Mouse (Mus musculus) myocyte (in vitro differentiated cells): Measurements from ENCODE around the gene Stk11.
A peak's percentile ranks its signal among the peaks of the same experiment; 100 is the strongest.

Experiments used
- MYOD1 ChIP-seq, 3 experiments: IDR thresholded peaks; one replicate each; pipeline ENCODE4 v1.6.1; 2011; ENCODE audit warnings: control low read depth in 2 of 3, low read depth in 2 of 3, mild to moderate bottlenecking in 2 of 3, moderate library complexity in 1 of 3; ENCODE audit not compliant: insufficient read length in 2 of 3, control insufficient read depth in 1 of 3
- POLR2A ChIP-seq: IDR thresholded peaks from one replicate; pipeline ENCODE4 v1.6.1; 2011; ENCODE audit warnings: low read depth, mild to moderate bottlenecking, control low read depth, moderate library complexity; ENCODE audit not compliant: insufficient read length
- REST ChIP-seq: IDR thresholded peaks from one replicate; pipeline ENCODE4 v1.6.1; 2011; ENCODE audit warnings: mild to moderate bottlenecking, control low read depth, moderate library complexity; ENCODE audit not compliant: insufficient read depth, insufficient read length

- TF ChIP-seq POLR2A (peak; percentile 44), MYOD1 (IDR thresholded peaks at IDR 0.05; ENCODE audit: control insufficient read depth in 1 of 3, insufficient read length in 2 of 3, low read depth in 2 of 3) (peak in 2 of 3 experiments; percentile 17 to 19), REST (no peak)
Observed at GRCm38 (mm10) chr10:80148610-80149290, 33.1 kb downstream of the Stk11 start.
